Comparison of ENCODE assay signal across 28 mouse cellular contexts in genomic region chr16:3788394-3788793, GRCm38 (mm10). TPM values are rescaled to one million over a fixed set of nuclear protein-coding genes. Genes with fewer than 3 reads are reported as not detected.
DNase-seq lines count a peak whose midpoint lies in the region; ATAC-seq and TF ChIP-seq lines count a peak whose summit lies in the region.
"Had no signal": no experiment of that assay in that cellular context is flagged by ENCODE, and none has a peak within 500 bp of the region (broad histone marks: within the 10 kb centered on the region; RNA-seq: fewer than 3 reads in every experiment).

No protein-coding gene starts in this region.

- no peaks in the 10 kb centered on the region for H3K27me3 ChIP-seq in liver, adult 2 months (ENCODE audit: control insufficient read depth, insufficient read depth, low read length)
- no peaks in the 10 kb centered on the region for H3K27me3 ChIP-seq in liver, embryonic 11.5 days (replicated peaks; ENCODE audit: control insufficient read depth, insufficient read depth, low read length)
- H3K27me3 ChIP-seq: embryonic facial prominence, embryonic 13.5 days; embryonic facial prominence, embryonic 15.5 days; forebrain, embryonic 12.5 days had no signal

- peak; percentile 66 for DNase-seq in liver, adult 2 months (ENCODE audit: extremely low read depth, low read depth, low spot score)
- DNase-seq in liver, embryonic 11.5 days (ENCODE audit: low spot score): no peak
- DNase-seq in large intestine, adult 2 months (ENCODE audit: low read depth, low spot score): peak; percentile 28
- no peak for DNase-seq in layer of hippocampus, adult 9-10 months (ENCODE audit: low spot score)
- DNase-seq in layer of hippocampus, postnatal 36 days: no peak
- DNase-seq: adrenal gland, adult 2 months; adrenal gland, postnatal 10 days; adrenal gland, postnatal 25 days; cerebellum, adult 11 months; cerebellum, adult 18-20 months; cerebellum, adult 8-10 months; cerebellum, adult 9-11 months; cerebellum, postnatal 14 days; cerebellum, postnatal 36 days; embryo, embryonic 11 days had no signal

- no peak overlapping the region for H3K27ac ChIP-seq in liver, adult 2 months (replicated peaks; ENCODE audit: insufficient read depth, low read depth, low read length)
- H3K27ac ChIP-seq in liver, embryonic 11.5 days (ENCODE audit: low read depth, low read length): no peak overlapping the region
- H3K27ac ChIP-seq: embryonic facial prominence, embryonic 13.5 days; embryonic facial prominence, embryonic 15.5 days; forebrain, embryonic 10.5 days; forebrain, embryonic 12.5 days had no signal

- no peaks in the 10 kb centered on the region for H3K36me3 ChIP-seq in liver, adult 2 months (ENCODE audit: control insufficient read depth, insufficient read depth, low read length)
- no peaks in the 10 kb centered on the region for H3K36me3 ChIP-seq in liver, embryonic 11.5 days (ENCODE audit: control insufficient read depth, insufficient read depth, low read length)
- H3K36me3 ChIP-seq: embryonic facial prominence, embryonic 13.5 days; embryonic facial prominence, embryonic 15.5 days; forebrain, embryonic 10.5 days; forebrain, embryonic 12.5 days had no signal

- no peak overlapping the region for H3K9ac ChIP-seq in liver, adult 2 months (ENCODE audit: low read depth, low read length)
- H3K9ac ChIP-seq in liver, embryonic 11.5 days (ENCODE audit: low read depth, low read length): no peak overlapping the region
- H3K9ac ChIP-seq: embryonic facial prominence, embryonic 13.5 days; embryonic facial prominence, embryonic 15.5 days; forebrain, embryonic 12.5 days had no signal

- TF ChIP-seq POLR2A in liver, adult 2 months (IDR thresholded peaks at IDR 0.05; ENCODE audit: extremely low read depth, insufficient read depth, low read length): no peak

- H3K79me2 ChIP-seq in liver, adult 2 months (ENCODE audit: control insufficient read depth, insufficient read depth, low read length): no peaks in the 10 kb centered on the region

- no peaks in the 10 kb centered on the region for H3K9me3 ChIP-seq in liver, embryonic 11.5 days (ENCODE audit: control insufficient read depth, low read length)
- H3K9me3 ChIP-seq: embryonic facial prominence, embryonic 13.5 days; embryonic facial prominence, embryonic 15.5 days; forebrain, embryonic 10.5 days; forebrain, embryonic 12.5 days had no signal

- peaks cover 3% of the 10 kb centered on the region; the same call in 1 of the 2 replicates for H3K4me1 ChIP-seq in liver, adult 2 months (ENCODE audit: control insufficient read depth, insufficient read depth, low read length)
- H3K4me1 ChIP-seq in liver, embryonic 11.5 days (replicated peaks; ENCODE audit: control insufficient read depth, insufficient read depth, low read length): no peaks in the 10 kb centered on the region
- H3K4me1 ChIP-seq: embryonic facial prominence, embryonic 13.5 days; embryonic facial prominence, embryonic 15.5 days; forebrain, embryonic 10.5 days; forebrain, embryonic 12.5 days had no signal

- no peak for ATAC-seq in liver, embryonic 11.5 days (replicated peaks; ENCODE audit: low FRiP score)
- ATAC-seq: forebrain, embryonic 14.5 days; forebrain, embryonic 16.5 days had no signal

- TF ChIP-seq CTCF in liver, adult 2 months (IDR thresholded peaks at IDR 0.05; ENCODE audit: low read depth, low read length): no peak

- H3K4me3 ChIP-seq in liver, adult 2 months (ENCODE audit: insufficient read depth, low read depth, low read length): no peak overlapping the region
- no peak overlapping the region for H3K4me3 ChIP-seq in liver, embryonic 11.5 days (ENCODE audit: low read depth, low read length)
- H3K4me3 ChIP-seq: embryonic facial prominence, embryonic 13.5 days; embryonic facial prominence, embryonic 15.5 days; erythroblast, embryonic 14.5 days; forebrain, embryonic 10.5 days; forebrain, embryonic 12.5 days had no signal

- no peak overlapping the region for H3K4me2 ChIP-seq in liver, embryonic 11.5 days
- H3K4me2 ChIP-seq: embryonic facial prominence, embryonic 13.5 days; embryonic facial prominence, embryonic 15.5 days; forebrain, embryonic 12.5 days had no signal

RNA-seq across cellular contexts. Expression of gene Olfr15, which starts 42.3 kb away (rescaled TPM):
- total RNA-seq in liver, adult 2 months (2014; rRNA removed): not detected in 2 replicates
- not detected in 2 replicates for polyA plus RNA-seq in liver, adult 2 months (2012; rRNA removed)
- not detected in 2 replicates for polyA plus RNA-seq in liver, embryonic 11.5 days (2014; fragmentation: Nextera tagmentation; extraction: Ambion mirVana)
- not detected in 2 replicates for polyA plus RNA-seq in large intestine, adult 2 months (2012; rRNA removed)
- total RNA-seq in layer of hippocampus, postnatal 36 days (2021): not detected
- total RNA-seq: adrenal gland, adult 2 months; adrenal gland, postnatal 10 days; adrenal gland, postnatal 25 days; adrenal gland, postnatal 4 days; common myeloid progenitor, adult 5-6 weeks; ES-E14; MEL had no signal
- polyA plus RNA-seq: adrenal gland, adult 2 months; brain, embryonic 14.5 days; C2C12; erythroblast, embryonic 14.5 days; forebrain, embryonic 10.5 days; forebrain, embryonic 14.5 days; forebrain, embryonic 16.5 days had no signal

RNA-seq across cellular contexts. Expression of gene Zfp263, which starts 44.5 kb away (rescaled TPM):
- 9.0 and 9.3 TPM in 2 replicates for total RNA-seq in liver, adult 2 months (2014; rRNA removed)
- polyA plus RNA-seq in liver, adult 2 months (2012; rRNA removed): 3.1 and 4.1 TPM in 2 replicates
- 31.8 and 33.1 TPM in 2 replicates for polyA plus RNA-seq in liver, embryonic 11.5 days (2014; fragmentation: Nextera tagmentation; extraction: Ambion mirVana)
- 5.2 and 7.7 TPM in 2 replicates for polyA plus RNA-seq in large intestine, adult 2 months (2012; rRNA removed)
- total RNA-seq in layer of hippocampus, postnatal 36 days (2021): 10 to 100 TPM; 18.1 to 20.6 TPM
- polyA plus RNA-seq: C2C12 had no signal

RNA-seq across cellular contexts. Expression of gene Zfp174, which starts 58.7 kb away (rescaled TPM):
- 1.3 and 1.5 TPM in 2 replicates for total RNA-seq in liver, adult 2 months (2014; rRNA removed)
- polyA plus RNA-seq in liver, adult 2 months (2012; rRNA removed): 0.71 and 0.73 TPM in 2 replicates
- 0.47 and 0.62 TPM in 2 replicates for polyA plus RNA-seq in liver, embryonic 11.5 days (2014; fragmentation: Nextera tagmentation; extraction: Ambion mirVana)
- 0.50 and 0.67 TPM in 2 replicates for polyA plus RNA-seq in large intestine, adult 2 months (2012; rRNA removed)
- total RNA-seq in layer of hippocampus, postnatal 36 days (2021): 1 to 10 TPM; 4.4 to 5.0 TPM
- polyA plus RNA-seq: erythroblast, embryonic 14.5 days had no signal

Comparison
In these comparisons a context has a peak if more than half of its experiments do, and no peak if none do; other contexts are left out.
1. DNase-seq: peak in liver, adult 2 months (single experiment) and large intestine, adult 2 months (single experiment); none in liver, embryonic 11.5 days (single experiment), layer of hippocampus, adult 9-10 months (single experiment) and layer of hippocampus, postnatal 36 days (0 of 2).